Mouse (Mus musculus) forebrain, embryonic 10.5 days (tissue): ENCODE data around the gene Pprc1. TPM values are rescaled to one million over a fixed set of nuclear protein-coding genes. Genes with fewer than 3 reads are reported as not detected.

ENCODE experiments used
- DNase-seq: peaks from one replicate; pipeline ENCODE4 v3.0.0-alpha.2; 2017; ENCODE audit warnings: low spot score; ENCODE audit errors: extremely low spot score
- H3K27ac ChIP-seq: fragments of 300-500 bp; sonication (generic); 2 replicates; pipeline ENCODE4 v1.5.1; 2016; ENCODE audit warnings: mild to moderate bottlenecking
- H3K27me3 ChIP-seq: fragments of 300-500 bp; sonication (generic); 2 replicates; pipeline ENCODE4 v1.6.1; 2016; ENCODE audit warnings: mild to moderate bottlenecking; ENCODE audit not compliant: poor library complexity, severe bottlenecking
- H3K36me3 ChIP-seq: fragments of 300-500 bp; sonication (generic); replicated peaks from 2 replicates; pipeline ENCODE4 v1.6.1; 2016; ENCODE audit warnings: mild to moderate bottlenecking, moderate library complexity
- H3K4me1 ChIP-seq: fragments of 300-500 bp; sonication (generic); 2 replicates; pipeline ENCODE4 v1.6.1; 2016
- H3K4me3 ChIP-seq: fragments of 300-500 bp; sonication (generic); 2 replicates; pipeline ENCODE4 v1.5.1; 2016; ENCODE audit warnings: mild to moderate bottlenecking, moderate library complexity
- H3K9me3 ChIP-seq: fragments of 300-500 bp; sonication (generic); 2 replicates; pipeline ENCODE4 v1.6.1; 2016; ENCODE audit warnings: mild to moderate bottlenecking, moderate library complexity
- WGBS: fragments of 180-500 bp; shearing (Covaris S2); methylation state at CpG from one replicate; pipeline ENCODE4 v1.1.7; 2016; 5-methylcytosine and 5-hydroxymethylcytosine counted together
- polyA plus RNA-seq: library from polyadenylated mRNA; unstranded; fragments of >200 nt; fragmentation: Nextera tagmentation; extraction: Ambion mirVana; gene quantifications from 2 replicates; pipeline ENCODE4 v1.2.1, GENCODE M21; 2016

Pprc1 gene
- polyA plus RNA-seq, 1 experiment from 2014 or later = 57.5 TPM

DNA sequence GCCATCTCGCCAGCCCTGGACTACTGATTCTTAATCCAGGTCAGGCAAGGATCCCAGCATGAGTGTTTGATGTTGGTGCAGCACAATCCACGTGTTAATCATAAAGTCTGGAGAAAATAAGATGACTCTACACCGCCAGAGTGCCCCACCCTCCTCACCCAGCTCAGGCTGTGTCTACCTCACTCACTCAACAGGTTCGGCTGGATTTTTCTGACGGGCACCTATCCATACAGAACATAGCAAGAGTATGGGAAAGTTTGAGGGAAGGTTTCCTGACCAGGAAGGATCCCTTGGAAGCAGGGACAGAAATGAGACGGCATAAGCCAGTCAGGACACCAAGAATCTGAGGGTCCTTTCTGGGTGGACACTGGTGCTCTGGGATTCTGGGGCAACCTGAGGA is 19.7 kb upstream of the Pprc1 start:
- H3K27me3 ChIP-seq = no peaks in the 10 kb centered on the region
- no peak overlapping the region for H3K4me3 ChIP-seq
- no peak for DNase-seq
- H3K36me3 ChIP-seq = peaks cover 9% of the 10 kb centered on the region
- H3K27ac ChIP-seq = no peak overlapping the region
- WGBS = 82% methylated on average over 6 of the region's 6 CpGs
- H3K9me3 ChIP-seq = peaks cover 8% of the 10 kb centered on the region; the same call in 1 of the 2 replicates
- peaks cover 9% of the 10 kb centered on the region for H3K4me1 ChIP-seq

- Histone ChIP-seq H3K4me3 (no peak overlapping the region), H3K27ac (no peak overlapping the region), H3K36me3 (peaks cover 24% of the 10 kb centered on the region), H3K9me3 (peaks cover 8% of the 10 kb centered on the region; the same call in 1 of the 2 replicates), H3K27me3 (no peaks in the 10 kb centered on the region), H3K4me1 (peaks cover 9% of the 10 kb centered on the region)
- 72% methylated on average over 8 of the region's 8 CpGs for WGBS
- DNase-seq = no peak
These were observed 18.1 kb upstream of the Pprc1 start for GRCm38 (mm10) chr19:46026567-46026966.

DNA sequence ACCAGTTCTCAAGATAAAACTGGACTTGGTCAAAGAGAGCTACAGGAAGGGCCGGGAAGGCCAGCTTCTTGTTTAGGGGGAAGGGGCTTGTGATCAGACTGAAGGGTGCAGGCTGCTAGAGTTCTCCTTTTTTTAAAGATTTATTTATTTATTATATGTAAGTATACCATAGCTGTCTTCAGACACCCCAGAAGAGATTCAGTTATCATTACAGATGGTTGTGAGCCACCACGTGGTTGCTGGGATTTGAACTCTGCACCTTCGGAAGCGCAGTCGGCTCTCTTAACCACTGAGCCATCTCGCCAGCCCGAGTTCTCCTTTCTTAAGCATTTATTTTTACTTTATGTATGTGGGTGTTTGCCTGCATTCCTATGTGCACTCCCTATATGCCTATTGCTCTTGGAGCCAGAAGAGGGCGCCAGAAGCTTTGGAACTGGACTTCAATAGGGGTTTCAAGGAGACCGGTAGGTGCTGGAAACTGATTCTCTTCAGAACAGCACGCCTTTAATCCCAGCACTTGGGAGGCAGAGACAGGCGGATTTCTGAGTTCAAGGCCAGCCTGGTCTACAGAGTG is 15.9 kb upstream of the Pprc1 start:
- H3K4me1 ChIP-seq = peaks cover 9% of the 10 kb centered on the region
- H3K36me3 ChIP-seq = peaks cover 46% of the 10 kb centered on the region
- no peak overlapping the region for H3K27ac ChIP-seq
- no peaks in the 10 kb centered on the region for H3K27me3 ChIP-seq
- peaks cover 8% of the 10 kb centered on the region; the same call in 1 of the 2 replicates for H3K9me3 ChIP-seq
- no peak for DNase-seq
- no peak overlapping the region for H3K4me3 ChIP-seq
- 70% methylated on average over 11 of the region's 11 CpGs for WGBS

GRCm38 (mm10) chr19:46029652-46030051 is 15.0 kb upstream of the Pprc1 start:
- DNase-seq = no peak
- no peak overlapping the region for H3K4me3 ChIP-seq
- peaks cover 55% of the 10 kb centered on the region for H3K36me3 ChIP-seq
- 96% methylated on average over 1 of the region's 1 CpGs for WGBS
- peaks cover 8% of the 10 kb centered on the region; the same call in 1 of the 2 replicates for H3K9me3 ChIP-seq
- peaks cover 9% of the 10 kb centered on the region for H3K4me1 ChIP-seq
- H3K27ac ChIP-seq = no peak overlapping the region
- no peaks in the 10 kb centered on the region for H3K27me3 ChIP-seq

DNA sequence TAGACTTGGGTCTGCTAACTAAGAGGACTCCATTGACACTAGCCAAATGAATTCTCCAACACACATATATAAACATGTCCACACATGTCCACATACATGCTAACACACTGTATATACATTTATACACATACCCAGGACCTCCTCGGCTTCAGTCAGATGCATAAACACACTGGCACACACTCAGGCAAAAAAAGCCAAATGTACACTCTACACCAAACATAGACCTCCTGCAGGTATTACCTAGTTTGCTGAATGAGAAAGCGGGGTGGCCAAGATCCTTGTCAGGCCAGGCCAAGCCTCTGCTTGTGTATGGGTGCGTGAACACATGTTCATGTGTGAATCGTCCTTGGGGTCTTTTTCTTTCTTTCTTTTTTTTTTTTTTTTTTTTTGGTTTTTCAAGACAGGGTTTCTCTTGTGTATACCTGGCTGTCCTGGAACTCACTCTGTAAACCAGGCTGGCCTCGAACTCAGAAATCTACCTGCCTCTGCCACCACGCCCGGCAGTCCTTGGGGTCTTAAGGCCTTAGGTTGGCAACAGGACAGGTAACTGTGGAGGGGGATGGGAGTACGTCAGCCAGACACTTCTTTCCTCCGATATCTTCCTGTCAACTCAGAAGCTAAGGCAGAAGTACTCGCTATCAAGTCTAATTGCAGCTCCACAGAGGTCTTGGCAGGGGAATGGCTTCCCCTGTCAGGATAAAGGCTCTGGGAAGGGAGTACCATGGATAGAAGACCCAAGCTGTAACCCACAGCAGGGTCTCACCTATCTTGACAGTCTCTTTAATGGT is 14.3 kb upstream of the Pprc1 start:
- peaks cover 8% of the 10 kb centered on the region; the same call in 1 of the 2 replicates for H3K9me3 ChIP-seq
- no peak overlapping the region for H3K4me3 ChIP-seq
- H3K27me3 ChIP-seq = no peaks in the 10 kb centered on the region
- H3K4me1 ChIP-seq = peaks cover 9% of the 10 kb centered on the region
- no peak overlapping the region for H3K27ac ChIP-seq
- DNase-seq = no peak
- H3K36me3 ChIP-seq = peaks cover 62% of the 10 kb centered on the region
- 95% methylated on average over 10 of the region's 10 CpGs for WGBS

- Histone ChIP-seq H3K4me3 (no peak overlapping the region), H3K27ac (no peak overlapping the region), H3K27me3 (no peaks in the 10 kb centered on the region), H3K4me1 (peaks cover 16% of the 10 kb centered on the region), H3K36me3 (peaks cover 77% of the 10 kb centered on the region), H3K9me3 (peaks cover 8% of the 10 kb centered on the region; the same call in 1 of the 2 replicates)
- WGBS = 83% methylated on average over 9 of the region's 9 CpGs
- DNase-seq = no peak
These were observed 12.8 kb upstream of the Pprc1 start for GRCm38 (mm10) chr19:46031689-46032432.

DNA sequence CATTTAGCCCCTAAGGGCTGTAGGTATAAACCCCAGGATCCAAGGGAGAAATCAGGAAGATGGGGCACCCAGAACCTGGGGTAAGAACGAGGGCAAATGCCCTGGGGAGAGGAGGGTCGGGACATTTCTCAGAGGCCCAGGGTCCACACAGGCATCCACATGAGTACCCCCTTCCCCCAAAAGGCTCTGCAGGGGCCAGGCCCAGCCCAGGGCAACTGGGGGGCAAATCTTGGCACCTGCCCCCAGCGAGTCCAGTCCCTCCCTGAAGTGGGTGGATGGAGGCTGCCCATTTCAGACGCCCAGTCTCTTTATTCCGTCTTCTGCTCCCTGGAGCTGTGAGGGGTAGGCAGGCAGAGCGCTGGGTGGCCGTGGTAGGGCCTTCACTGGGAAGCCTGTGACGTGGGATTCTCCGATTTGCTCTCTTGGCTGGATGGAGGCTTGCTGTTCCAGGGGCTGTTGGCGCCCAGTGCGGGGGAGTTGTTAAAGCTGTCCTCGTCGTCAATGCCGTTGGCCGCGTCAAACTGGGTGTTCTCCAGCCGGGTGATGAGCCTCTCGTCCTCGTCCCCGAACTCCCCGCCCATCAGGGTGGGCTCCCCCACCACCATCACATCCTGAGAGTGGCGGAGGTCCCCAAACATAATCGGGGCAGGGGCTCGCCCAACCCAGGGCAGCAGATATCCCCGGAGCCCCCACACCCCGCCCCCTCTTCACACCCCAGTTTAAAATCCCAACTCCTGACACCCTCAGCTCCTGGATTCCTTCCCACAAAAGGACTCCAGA is 11.8 kb upstream of the Pprc1 start:
- Histone ChIP-seq H3K27ac (no peak overlapping the region), H3K4me1 (peaks cover 21% of the 10 kb centered on the region), H3K9me3 (peaks cover 8% of the 10 kb centered on the region; the same call in 1 of the 2 replicates), H3K27me3 (no peaks in the 10 kb centered on the region), H3K4me3 (no peak overlapping the region), H3K36me3 (peaks cover 82% of the 10 kb centered on the region)
- DNase-seq = no peak
- WGBS = 93% methylated on average over 26 of the region's 26 CpGs

DNA sequence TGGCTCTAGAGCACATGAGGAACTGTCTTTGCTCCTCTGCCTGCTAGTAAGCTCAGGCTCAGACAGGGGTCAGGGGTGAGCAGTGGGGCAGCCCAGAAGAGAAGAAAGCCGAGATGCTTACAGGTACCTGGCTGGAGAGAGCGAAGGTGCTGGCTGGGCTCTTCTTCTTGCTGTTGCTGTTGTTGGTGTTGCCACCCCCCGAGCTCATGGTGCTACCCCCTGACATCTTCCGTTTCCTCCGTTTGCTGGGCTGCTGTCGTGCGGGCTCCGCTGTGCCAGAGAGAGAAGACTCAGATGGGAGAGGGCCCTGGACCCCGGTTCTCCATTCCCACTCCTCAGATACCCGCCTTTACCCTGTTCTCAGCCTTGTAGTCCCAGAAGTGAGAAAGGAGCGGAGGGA is 10.8 kb upstream of the Pprc1 start:
- no peak for DNase-seq
- no peak overlapping the region for H3K4me3 ChIP-seq
- peaks cover 8% of the 10 kb centered on the region; the same call in 1 of the 2 replicates for H3K9me3 ChIP-seq
- no peak overlapping the region for H3K27ac ChIP-seq
- peaks cover 84% of the 10 kb centered on the region for H3K36me3 ChIP-seq
- H3K27me3 ChIP-seq = no peaks in the 10 kb centered on the region
- WGBS = 95% methylated on average over 11 of the region's 11 CpGs
- H3K4me1 ChIP-seq = peaks cover 31% of the 10 kb centered on the region

- peak overlapping the region; percentile 84; the same call in 1 of the 2 replicates for H3K4me3 ChIP-seq
- H3K36me3 ChIP-seq = peaks cover 65% of the 10 kb centered on the region
- no peak overlapping the region for H3K27ac ChIP-seq
- H3K27me3 ChIP-seq = no peaks in the 10 kb centered on the region
- no peak for DNase-seq
- H3K9me3 ChIP-seq = no peaks in the 10 kb centered on the region
- 93% methylated on average over 13 of the region's 13 CpGs for WGBS
- peaks cover 47% of the 10 kb centered on the region for H3K4me1 ChIP-seq
These were observed 8.7 kb upstream of the Pprc1 start for GRCm38 (mm10) chr19:46035971-46036370.

DNA sequence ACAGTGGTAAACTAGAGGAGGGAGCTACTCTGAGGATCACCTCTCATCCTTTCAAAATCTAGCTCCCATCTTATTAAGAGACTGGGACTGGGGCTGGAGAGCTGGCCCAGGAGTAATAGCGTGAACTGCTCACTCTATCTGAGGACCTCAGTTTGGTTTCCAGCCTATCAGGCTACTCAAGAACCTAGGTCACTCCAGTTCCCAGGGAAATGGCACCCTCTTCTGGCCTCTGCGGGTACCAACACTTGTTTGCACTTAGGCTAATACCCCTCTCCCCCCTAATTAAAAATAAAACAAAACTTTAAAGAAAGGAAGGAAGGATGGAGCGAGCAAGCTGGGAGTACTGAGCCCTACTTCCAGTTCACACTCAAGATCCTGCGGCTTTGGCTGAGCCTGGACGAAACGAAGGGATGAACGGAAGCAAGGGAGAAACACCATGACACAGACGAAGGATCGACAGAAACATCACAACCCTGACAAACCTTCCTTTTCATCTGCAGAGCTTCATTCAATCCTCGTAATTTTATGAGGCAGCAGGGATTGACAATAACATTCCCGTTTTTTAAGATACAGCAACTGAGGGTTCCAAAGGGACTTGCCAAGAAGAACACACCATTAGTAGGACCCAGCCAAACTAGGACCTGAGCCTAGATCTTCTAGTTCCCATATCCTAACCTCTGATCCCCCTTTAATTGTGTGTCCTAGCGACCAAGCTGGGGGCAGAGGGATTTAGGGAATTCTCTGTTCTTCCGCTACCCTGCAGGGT is 8.0 kb upstream of the Pprc1 start:
- Histone ChIP-seq H3K4me1 (peaks cover 54% of the 10 kb centered on the region), H3K9me3 (no peaks in the 10 kb centered on the region), H3K27ac (peak overlapping the region; percentile 99), H3K4me3 (peak overlapping the region; percentile 84), H3K36me3 (peaks cover 59% of the 10 kb centered on the region), H3K27me3 (no peaks in the 10 kb centered on the region)
- no peak for DNase-seq
- WGBS = 72% methylated on average over 13 of the region's 13 CpGs

- Histone ChIP-seq H3K36me3 (peaks cover 52% of the 10 kb centered on the region), H3K9me3 (no peaks in the 10 kb centered on the region), H3K4me1 (peaks cover 61% of the 10 kb centered on the region), H3K27me3 (no peaks in the 10 kb centered on the region), H3K27ac (peak overlapping the region; percentile 99), H3K4me3 (peak overlapping the region; percentile 84)
- DNase-seq = no peak
- WGBS = 33% methylated on average over 6 of the region's 6 CpGs
These were observed 7.3 kb upstream of the Pprc1 start for GRCm38 (mm10) chr19:46037243-46037924.
